Mouse (Mus musculus): ENCODE results near the gene Pop4.

Gene Pop4

DNA sequence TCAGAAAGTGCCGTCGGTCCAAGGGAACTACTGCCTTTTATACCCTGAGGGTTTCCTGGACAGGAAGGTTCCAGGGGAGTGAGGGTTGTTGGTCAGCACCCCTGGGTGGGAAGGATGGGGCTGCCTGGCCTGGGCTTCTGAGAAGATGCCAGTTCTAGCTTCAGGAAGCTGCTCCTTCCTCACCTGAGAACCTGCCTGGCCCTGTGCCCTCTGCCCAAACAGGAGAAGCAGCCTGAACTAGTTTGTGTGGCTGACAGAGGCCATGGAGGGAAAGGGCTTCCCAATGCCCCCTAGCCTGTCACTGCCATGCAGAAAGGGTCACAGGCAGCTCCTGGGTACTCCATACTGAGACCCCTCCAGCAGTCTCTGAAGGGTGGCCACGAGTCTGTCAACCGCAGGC is 51.7 kb downstream of the Pop4 start:
- no peak for DNase-seq (ENCODE audit: low spot score in 2 of 2)

DNA sequence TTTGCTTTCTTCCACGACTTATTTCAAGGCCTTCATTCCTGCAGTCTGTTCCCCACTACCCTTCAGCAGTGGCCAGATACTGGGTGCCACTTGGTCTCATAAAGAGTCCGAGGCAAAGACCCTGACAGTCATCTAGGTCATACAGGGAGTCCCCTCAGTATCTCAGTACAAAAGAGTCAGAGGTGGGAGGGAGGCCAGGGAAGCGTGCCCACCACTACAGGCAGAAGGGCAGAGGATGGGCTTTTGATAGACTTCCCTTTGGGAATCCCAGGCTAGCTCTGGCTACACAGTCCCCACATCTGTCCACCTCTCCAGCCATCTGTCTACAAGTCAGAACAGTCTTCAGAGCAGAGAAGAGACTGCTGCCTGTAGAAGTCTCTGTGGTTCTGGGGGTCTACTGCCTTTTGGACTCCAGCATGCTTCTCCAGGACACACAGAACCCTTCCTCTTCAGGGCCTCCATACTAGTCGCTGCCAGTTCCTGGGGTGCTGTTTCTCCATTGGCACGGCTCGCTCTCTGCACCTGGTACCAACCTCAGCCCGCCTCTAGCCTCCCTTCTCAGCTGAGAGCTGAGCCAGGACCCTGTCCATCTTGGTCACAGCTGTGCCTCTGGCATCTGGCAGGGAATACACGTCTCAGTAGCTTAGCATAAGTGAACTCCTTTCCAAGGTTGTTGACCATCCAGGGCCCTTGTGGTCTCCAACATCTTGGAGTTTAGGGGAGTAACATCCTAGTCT is 52.4 kb downstream of the Pop4 start:
- no peak for DNase-seq (ENCODE audit: low spot score in 2 of 2)

DNA sequence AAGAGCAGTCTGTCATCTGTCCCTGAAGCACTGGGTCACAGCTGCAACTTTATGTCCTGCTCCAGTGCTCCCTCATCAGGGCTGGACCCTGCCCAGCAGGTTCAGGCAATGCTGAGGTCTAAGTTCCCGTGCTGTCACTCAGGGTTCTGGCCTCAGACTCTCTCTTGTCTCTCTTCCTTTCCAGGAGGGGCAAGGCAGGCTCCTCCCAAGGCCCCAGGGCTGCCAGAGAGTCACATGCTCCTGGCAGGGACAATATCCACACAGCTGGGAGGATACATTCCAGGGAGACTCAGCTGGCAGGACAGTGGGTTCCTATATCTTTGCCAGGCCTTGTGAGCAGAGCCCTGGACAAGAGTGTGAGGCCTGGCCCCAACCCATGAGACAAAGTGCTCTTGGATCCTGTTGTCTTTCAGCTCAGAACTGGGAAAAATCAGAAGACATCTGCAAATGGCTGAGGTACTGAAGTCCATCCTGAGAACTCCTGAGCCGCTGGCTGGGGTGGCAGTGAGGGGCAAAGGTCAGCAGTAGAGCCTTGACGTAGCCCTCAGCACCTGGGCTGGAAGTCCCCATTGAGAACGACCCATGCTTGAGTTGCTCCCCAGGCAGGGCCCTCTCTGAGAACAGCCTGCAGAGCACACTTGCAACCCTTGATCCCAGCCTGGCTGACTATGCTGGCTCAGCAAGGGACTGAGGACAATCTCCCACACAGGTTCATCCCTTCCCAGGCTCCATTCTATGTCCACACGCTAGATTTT is 53.6 kb downstream of the Pop4 start:
- no peak for DNase-seq (ENCODE audit: low spot score in 2 of 2)

DNA sequence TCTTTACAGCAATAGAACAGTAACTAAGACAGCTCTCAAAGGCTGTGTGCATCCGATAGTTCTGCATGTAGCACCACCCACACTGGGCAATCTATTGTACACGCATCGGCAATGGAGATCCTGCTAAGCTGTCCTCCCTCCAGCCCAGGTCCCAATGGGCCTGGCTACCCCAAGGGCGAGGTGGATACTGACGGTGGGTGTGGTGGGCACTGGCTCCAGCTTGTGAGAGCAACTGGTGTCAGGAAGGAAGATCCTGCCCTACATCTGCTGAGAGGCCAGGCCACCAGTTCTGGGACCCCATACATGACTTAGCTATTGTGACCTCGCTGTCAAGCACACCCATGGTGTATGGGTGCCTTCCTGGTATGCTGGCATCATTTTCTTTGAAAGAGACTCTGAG is 55.5 kb downstream of the Pop4 start:
- DNase-seq (ENCODE audit: low spot score in 2 of 2) = no peak

GRCm38 (mm10) chr7:38215281-38215680 is 55.9 kb downstream of the Pop4 start:
- DNase-seq (ENCODE audit: low spot score in 2 of 2) = no peak

DNA sequence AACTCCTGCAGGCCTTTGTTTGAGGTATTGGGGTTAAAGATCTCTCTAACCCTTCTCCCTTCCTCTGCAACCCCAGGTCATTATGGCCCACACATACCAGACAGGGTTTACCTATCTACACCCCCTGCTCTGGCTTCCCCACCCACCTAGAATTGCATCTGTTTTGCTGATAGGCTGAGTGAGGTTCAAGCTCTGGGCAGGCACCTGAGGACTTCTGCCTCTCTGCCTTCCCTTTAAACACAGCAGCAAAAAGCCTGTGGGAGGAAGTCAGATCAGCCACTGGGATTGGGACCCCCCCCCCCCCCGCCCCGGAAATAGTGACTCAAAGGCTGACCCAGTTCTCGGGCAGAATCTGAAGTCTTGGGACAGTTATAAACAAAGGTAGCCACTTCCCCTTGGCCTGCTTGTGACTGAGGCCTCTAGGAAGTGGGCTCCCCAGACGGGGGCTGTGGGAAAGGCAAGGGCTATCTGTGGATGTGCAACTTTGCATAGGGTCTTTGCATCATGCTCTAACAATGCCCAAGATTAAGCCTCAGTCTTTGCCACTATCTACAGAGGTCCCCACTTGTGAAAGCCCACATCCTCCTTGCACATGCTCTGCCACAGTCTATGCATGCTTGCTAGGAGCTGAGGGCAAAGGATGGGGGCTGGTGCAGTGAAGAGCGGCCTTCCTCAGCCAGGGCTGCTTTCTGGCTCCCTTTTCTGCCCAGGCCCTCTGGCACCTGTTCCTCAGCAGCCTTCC is 56.6 kb downstream of the Pop4 start:
- peak; percentile 68 to 74 for DNase-seq (ENCODE audit: low spot score in 2 of 2)

GRCm38 (mm10) chr7:38212651-38213062 is 58.6 kb downstream of the Pop4 start:
- DNase-seq (ENCODE audit: low spot score in 2 of 2) = no peak
